Mouse (Mus musculus): ENCODE data around the gene Vps37c. TPM values are rescaled to one million over a fixed set of nuclear protein-coding genes. Genes with fewer than 3 reads are reported as not detected.

The Vps37c gene
- polyA plus RNA-seq, 1 experiment from 2014 or later, result 33.1 TPM

- Histone ChIP-seq H3K4me1 (replicated peaks) (peaks cover 51% of the 10 kb centered on the region), H3K4me2 (replicated peaks) (no peak overlapping the region), H3K27me3 (no peaks in the 10 kb centered on the region), H3K9me3 (no peaks in the 10 kb centered on the region), H3K9ac (replicated peaks) (no peak overlapping the region), H3K4me3 (replicated peaks) (no peak overlapping the region), H3K36me3 (no peaks in the 10 kb centered on the region; the same call in 1 of the 2 replicates), H3K27ac (no peak overlapping the region)
- ATAC-seq, result no peak
- WGBS, result 95% methylated on average over 4 of the region's 4 CpGs
These were observed 2.6 kb downstream of the Vps37c start for GRCm38 (mm10) chr19:10691121-10691520.

GRCm38 (mm10) chr19:10691660-10692059, 3.1 kb downstream of the Vps37c start:
- Histone ChIP-seq H3K4me1 (replicated peaks) (peaks cover 54% of the 10 kb centered on the region), H3K4me2 (replicated peaks) (no peak overlapping the region), H3K27ac (peak overlapping the region; percentile 12; the same call in 1 of the 2 replicates), H3K36me3 (no peaks in the 10 kb centered on the region; the same call in 1 of the 2 replicates), H3K27me3 (no peaks in the 10 kb centered on the region), H3K9ac (replicated peaks) (no peak overlapping the region), H3K4me3 (replicated peaks) (no peak overlapping the region), H3K9me3 (no peaks in the 10 kb centered on the region)
- ATAC-seq, result no peak
- WGBS, result 78% methylated on average over 3 of the region's 3 CpGs

GRCm38 (mm10) chr19:10692361-10692760, 3.8 kb downstream of the Vps37c start:
- no peak overlapping the region for H3K4me3 ChIP-seq (replicated peaks)
- peaks cover 58% of the 10 kb centered on the region for H3K4me1 ChIP-seq (replicated peaks)
- no peak overlapping the region for H3K4me2 ChIP-seq (replicated peaks)
- no peak overlapping the region for H3K9ac ChIP-seq (replicated peaks)
- no peak overlapping the region for H3K27ac ChIP-seq
- H3K9me3 ChIP-seq, result no peaks in the 10 kb centered on the region
- no peaks in the 10 kb centered on the region; the same call in 1 of the 2 replicates for H3K36me3 ChIP-seq
- H3K27me3 ChIP-seq, result no peaks in the 10 kb centered on the region
- ATAC-seq, result no peak
- 93% methylated on average over 4 of the region's 4 CpGs for WGBS

- H3K27ac ChIP-seq, result no peak overlapping the region
- no peaks in the 10 kb centered on the region; the same call in 1 of the 2 replicates for H3K36me3 ChIP-seq
- peaks cover 67% of the 10 kb centered on the region for H3K4me1 ChIP-seq (replicated peaks)
- no peaks in the 10 kb centered on the region for H3K27me3 ChIP-seq
- H3K9me3 ChIP-seq, result no peaks in the 10 kb centered on the region
- no peak for ATAC-seq
- H3K9ac ChIP-seq (replicated peaks), result no peak overlapping the region
- no peak overlapping the region for H3K4me3 ChIP-seq (replicated peaks)
- no peak overlapping the region for H3K4me2 ChIP-seq (replicated peaks)
- 89% methylated on average over 10 of the region's 10 CpGs for WGBS
These were observed 5.6 kb downstream of the Vps37c start for GRCm38 (mm10) chr19:10693926-10694682.

- WGBS, result 19% methylated on average over 7 of the region's 7 CpGs
- H3K36me3 ChIP-seq, result no peaks in the 10 kb centered on the region; the same call in 1 of the 2 replicates
- peaks cover 68% of the 10 kb centered on the region for H3K4me1 ChIP-seq (replicated peaks)
- H3K27me3 ChIP-seq, result no peaks in the 10 kb centered on the region
- peak overlapping the region; percentile 21 for H3K4me2 ChIP-seq (replicated peaks)
- no peak overlapping the region for H3K4me3 ChIP-seq (replicated peaks)
- ATAC-seq, result peak; percentile 39; the same call in 1 of the 2 replicates
- H3K27ac ChIP-seq, result peak overlapping the region; percentile 74
- H3K9ac ChIP-seq (replicated peaks), result peak overlapping the region; percentile 28
- H3K9me3 ChIP-seq, result no peaks in the 10 kb centered on the region
These were observed 7.3 kb downstream of the Vps37c start for GRCm38 (mm10) chr19:10695801-10696200.

- Histone ChIP-seq H3K36me3 (peaks cover 3% of the 10 kb centered on the region; the same call in 1 of the 2 replicates), H3K27ac (no peak overlapping the region), H3K27me3 (no peaks in the 10 kb centered on the region), H3K9me3 (no peaks in the 10 kb centered on the region), H3K4me3 (replicated peaks) (no peak overlapping the region), H3K9ac (replicated peaks) (no peak overlapping the region), H3K4me2 (replicated peaks) (no peak overlapping the region), H3K4me1 (replicated peaks) (peaks cover 67% of the 10 kb centered on the region)
- ATAC-seq, result no peak
- 74% methylated on average over 9 of the region's 9 CpGs for WGBS
These were observed 9.8 kb downstream of the Vps37c start for GRCm38 (mm10) chr19:10698131-10698991.

- Histone ChIP-seq H3K27me3 (no peaks in the 10 kb centered on the region), H3K36me3 (peaks cover 3% of the 10 kb centered on the region; the same call in 1 of the 2 replicates), H3K9me3 (no peaks in the 10 kb centered on the region), H3K4me3 (replicated peaks) (no peak overlapping the region), H3K4me1 (replicated peaks) (peaks cover 66% of the 10 kb centered on the region), H3K27ac (peak overlapping the region; percentile 15; the same call in 1 of the 2 replicates), H3K9ac (replicated peaks) (no peak overlapping the region), H3K4me2 (replicated peaks) (no peak overlapping the region)
- no peak for ATAC-seq
- 65% methylated on average over 9 of the region's 9 CpGs for WGBS
These were observed 11.3 kb downstream of the Vps37c start for GRCm38 (mm10) chr19:10699851-10700250.

- no peak overlapping the region for H3K4me3 ChIP-seq (replicated peaks)
- WGBS, result 35% methylated on average over 6 of the region's 6 CpGs
- no peak overlapping the region for H3K9ac ChIP-seq (replicated peaks)
- H3K36me3 ChIP-seq, result peaks cover 5% of the 10 kb centered on the region
- H3K9me3 ChIP-seq, result no peaks in the 10 kb centered on the region
- H3K4me1 ChIP-seq (replicated peaks), result peaks cover 60% of the 10 kb centered on the region
- peak overlapping the region; percentile 6; the same call in 1 of the 2 replicates for H3K27ac ChIP-seq
- ATAC-seq, result peak; percentile 48; the same call in 1 of the 2 replicates
- H3K27me3 ChIP-seq, result no peaks in the 10 kb centered on the region
- no peak overlapping the region for H3K4me2 ChIP-seq (replicated peaks)
These were observed 12.6 kb downstream of the Vps37c start for GRCm38 (mm10) chr19:10701013-10701726.

- Histone ChIP-seq H3K4me3 (replicated peaks) (no peak overlapping the region), H3K4me2 (replicated peaks) (no peak overlapping the region), H3K9ac (replicated peaks) (no peak overlapping the region), H3K4me1 (replicated peaks) (peaks cover 55% of the 10 kb centered on the region), H3K9me3 (no peaks in the 10 kb centered on the region), H3K27me3 (no peaks in the 10 kb centered on the region), H3K36me3 (peaks cover 14% of the 10 kb centered on the region), H3K27ac (no peak overlapping the region)
- no peak for ATAC-seq
- 89% methylated on average over 8 of the region's 8 CpGs for WGBS
These were observed 13.6 kb downstream of the Vps37c start for GRCm38 (mm10) chr19:10702125-10702524.

- Histone ChIP-seq H3K9me3 (no peaks in the 10 kb centered on the region), H3K27ac (no peak overlapping the region), H3K4me2 (replicated peaks) (no peak overlapping the region), H3K9ac (replicated peaks) (no peak overlapping the region), H3K27me3 (no peaks in the 10 kb centered on the region), H3K36me3 (peaks cover 26% of the 10 kb centered on the region), H3K4me3 (replicated peaks) (no peak overlapping the region), H3K4me1 (replicated peaks) (peaks cover 42% of the 10 kb centered on the region)
- no peak for ATAC-seq
- 91% methylated on average over 8 of the region's 8 CpGs for WGBS
These were observed 14.9 kb downstream of the Vps37c start for GRCm38 (mm10) chr19:10703470-10703869.

- H3K27me3 ChIP-seq, result no peaks in the 10 kb centered on the region
- no peak overlapping the region for H3K4me2 ChIP-seq (replicated peaks)
- no peaks in the 10 kb centered on the region for H3K9me3 ChIP-seq
- no peak overlapping the region for H3K27ac ChIP-seq
- 82% methylated on average over 13 of the region's 13 CpGs for WGBS
- no peak overlapping the region for H3K9ac ChIP-seq (replicated peaks)
- ATAC-seq, result no peak
- H3K36me3 ChIP-seq, result peaks cover 44% of the 10 kb centered on the region
- H3K4me1 ChIP-seq (replicated peaks), result peaks cover 29% of the 10 kb centered on the region
- H3K4me3 ChIP-seq (replicated peaks), result no peak overlapping the region
These were observed 18.7 kb downstream of the Vps37c start for GRCm38 (mm10) chr19:10707087-10707875.
